Mouse (Mus musculus) G1E (cell line): ENCODE measurements at regions not wholly inside any gene's neighbourhood (a gene's known extent, or its start where the extent isn't known, plus 50 kb on each side); places are given as distances from the start of the nearest gene placed in this dataset.

Experiments used
- ATAC-seq: 2 replicates; pipeline ENCODE4 v1.8.0; 2016; ENCODE audit warnings: mild to moderate bottlenecking; ENCODE audit not compliant: insufficient number of reproducible peaks, poor library complexity, low FRiP score, severe bottlenecking; ENCODE audit errors: extremely low read depth
- DNase-seq: peaks from one replicate; pipeline ENCODE4 v3.0.0; 2012; ENCODE audit warnings: low spot score
- H3K27me3 ChIP-seq: 2 replicates; pipeline ENCODE4 v1.6.1; 2012; ENCODE audit warnings: mild to moderate bottlenecking, low read length, inconsistent platforms; ENCODE audit not compliant: insufficient read depth
- H3K36me3 ChIP-seq: replicated peaks from 2 replicates; pipeline ENCODE3; 2012; ENCODE audit warnings: mild to moderate bottlenecking, inconsistent platforms
- H3K4me1 ChIP-seq: 2 replicates; pipeline ENCODE4 v1.6.1; 2012; ENCODE audit warnings: low read depth, low read length, inconsistent platforms, mixed read lengths; ENCODE audit not compliant: insufficient read depth
- H3K4me3 ChIP-seq: 2 replicates; pipeline ENCODE4 v1.5.1; 2012; ENCODE audit warnings: low read depth, mild to moderate bottlenecking, inconsistent platforms, low read length, moderate library complexity, mixed read lengths
- H3K9me3 ChIP-seq: replicated peaks from 2 replicates; pipeline ENCODE4 v1.6.1; 2012; ENCODE audit warnings: inconsistent platforms
- CTCF ChIP-seq: IDR thresholded peaks from 2 replicates; pipeline ENCODE4 v1.5.1; 2012; ENCODE audit warnings: low read depth, low read length, inconsistent platforms, mixed read lengths
- GATA1 ChIP-seq: IDR thresholded peaks from 2 replicates; pipeline ENCODE4 v1.6.1; 2012; ENCODE audit warnings: borderline replicate concordance, low read length, inconsistent platforms, mixed read lengths
- GATA2 ChIP-seq: IDR thresholded peaks from 2 replicates; pipeline ENCODE4 v1.6.1; 2012; ENCODE audit warnings: low read depth, low read length, inconsistent platforms, borderline replicate concordance
- POLR2AphosphoS5 ChIP-seq: IDR thresholded peaks from 2 replicates; pipeline ENCODE4 v1.6.1; 2012; ENCODE audit warnings: low read depth, low read length, inconsistent platforms; ENCODE audit not compliant: insufficient replicate concordance
- TAL1 ChIP-seq: conservative IDR thresholded peaks from 2 replicates; pipeline ENCODE4 v1.6.1; 2012; ENCODE audit warnings: low read depth, low read length, inconsistent platforms, mixed read lengths

DNA sequence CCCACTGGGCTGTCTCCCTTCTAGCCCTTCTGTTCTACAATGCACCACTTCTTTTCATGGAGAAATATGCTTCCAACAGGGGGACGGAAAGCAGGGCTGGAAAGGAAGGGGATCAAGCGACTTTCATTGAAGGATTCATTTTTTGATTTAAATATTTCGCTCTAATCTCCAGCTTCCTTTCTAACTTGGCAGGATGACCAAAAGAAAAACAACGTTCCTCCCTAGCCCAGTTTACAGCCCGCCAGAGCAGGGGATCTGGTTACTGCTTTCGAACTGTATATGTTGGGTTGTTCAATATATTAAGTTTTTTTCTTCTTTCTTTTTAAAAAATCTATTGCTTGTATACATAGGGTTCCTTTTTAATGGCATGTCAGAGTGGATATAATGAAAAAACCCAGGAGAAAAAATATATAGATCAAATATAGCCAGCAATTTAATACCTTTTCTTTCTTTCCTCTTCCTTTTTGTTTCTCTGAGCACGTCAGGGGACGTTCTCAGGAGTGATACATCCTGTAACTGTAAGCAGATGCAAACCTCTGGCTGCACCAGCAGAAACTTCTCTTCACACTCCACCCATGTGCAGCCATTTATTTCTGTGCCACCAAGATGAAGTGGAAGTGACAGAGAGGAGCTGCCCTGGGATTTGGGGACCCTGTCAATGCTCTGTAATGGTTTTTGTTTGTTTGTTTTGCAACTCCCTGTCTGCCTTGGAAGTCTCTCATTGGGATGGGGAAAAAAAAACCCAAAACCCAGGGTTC lies 406.7 kb downstream of the Ccdc171 start:
- no peak for TF ChIP-seq GATA2
- no peak for TF ChIP-seq TAL1
- TF ChIP-seq CTCF: no peak
- no peak for TF ChIP-seq POLR2AphosphoS5
- no peak for TF ChIP-seq GATA1
- no peak for DNase-seq
- Histone ChIP-seq H3K36me3 (no peaks in the 10 kb centered on the region), H3K4me3 (no peak overlapping the region), H3K9me3 (peaks cover 56% of the 10 kb centered on the region), H3K4me1 (no peaks in the 10 kb centered on the region), H3K27me3 (no peaks in the 10 kb centered on the region)
- no peak for ATAC-seq

DNA sequence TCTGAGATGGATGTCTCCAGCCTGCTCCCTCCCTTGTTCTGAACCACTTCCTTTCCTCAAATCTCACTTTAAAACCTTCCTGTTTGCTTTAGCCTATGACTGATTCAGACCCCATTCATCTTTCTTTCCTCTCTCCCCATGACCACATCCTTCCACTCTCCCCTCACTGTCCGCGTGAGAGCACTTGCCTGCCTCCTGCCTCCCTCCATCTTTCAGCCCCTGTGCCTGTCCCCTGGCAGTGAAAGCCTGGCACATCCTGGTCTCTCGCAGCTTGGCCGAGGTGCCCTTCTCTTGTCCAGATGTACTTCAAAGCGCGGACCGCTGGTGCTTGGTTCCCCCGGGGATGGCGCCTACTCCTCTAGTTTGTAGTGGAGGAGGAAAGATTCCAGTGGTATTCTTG lies 416.3 kb downstream of the Ccdc171 start:
- ATAC-seq (no peak), DNase-seq (no peak)
- Histone ChIP-seq H3K27me3 (no peaks in the 10 kb centered on the region), H3K4me3 (no peak overlapping the region; the same call in 1 of the 2 replicates), H3K9me3 (peaks cover 57% of the 10 kb centered on the region), H3K36me3 (no peaks in the 10 kb centered on the region), H3K4me1 (no peaks in the 10 kb centered on the region)
- TF ChIP-seq TAL1: no peak
- no peak for TF ChIP-seq GATA2
- no peak for TF ChIP-seq POLR2AphosphoS5
- no peak for TF ChIP-seq GATA1
- TF ChIP-seq CTCF: no peak

DNA sequence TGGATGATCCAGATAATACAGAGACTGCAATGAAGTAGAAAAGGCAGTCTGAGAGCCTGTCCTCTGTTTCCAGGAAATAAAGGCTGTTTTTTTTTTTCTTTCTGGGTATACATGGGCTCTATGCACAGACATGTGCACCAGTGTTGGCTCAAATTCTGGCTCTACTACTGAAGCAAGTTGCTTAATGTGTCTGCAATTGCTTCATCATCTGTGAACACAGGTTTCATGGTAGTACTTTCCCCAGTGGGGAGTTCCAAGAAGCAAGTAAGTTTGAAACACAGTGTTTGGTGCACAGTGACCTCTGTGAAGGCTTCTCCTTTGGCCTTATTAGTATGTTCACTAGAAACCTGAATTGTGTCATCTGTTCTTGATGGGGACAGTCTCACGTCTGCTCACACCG lies 424.3 kb downstream of the Ccdc171 start:
- H3K4me3 ChIP-seq: no peak overlapping the region
- H3K9me3 ChIP-seq: peaks cover 58% of the 10 kb centered on the region
- no peaks in the 10 kb centered on the region for H3K36me3 ChIP-seq
- H3K4me1 ChIP-seq: no peaks in the 10 kb centered on the region
- DNase-seq (no peak), ATAC-seq (no peak)
- TF ChIP-seq GATA2: no peak
- no peaks in the 10 kb centered on the region for H3K27me3 ChIP-seq

DNA sequence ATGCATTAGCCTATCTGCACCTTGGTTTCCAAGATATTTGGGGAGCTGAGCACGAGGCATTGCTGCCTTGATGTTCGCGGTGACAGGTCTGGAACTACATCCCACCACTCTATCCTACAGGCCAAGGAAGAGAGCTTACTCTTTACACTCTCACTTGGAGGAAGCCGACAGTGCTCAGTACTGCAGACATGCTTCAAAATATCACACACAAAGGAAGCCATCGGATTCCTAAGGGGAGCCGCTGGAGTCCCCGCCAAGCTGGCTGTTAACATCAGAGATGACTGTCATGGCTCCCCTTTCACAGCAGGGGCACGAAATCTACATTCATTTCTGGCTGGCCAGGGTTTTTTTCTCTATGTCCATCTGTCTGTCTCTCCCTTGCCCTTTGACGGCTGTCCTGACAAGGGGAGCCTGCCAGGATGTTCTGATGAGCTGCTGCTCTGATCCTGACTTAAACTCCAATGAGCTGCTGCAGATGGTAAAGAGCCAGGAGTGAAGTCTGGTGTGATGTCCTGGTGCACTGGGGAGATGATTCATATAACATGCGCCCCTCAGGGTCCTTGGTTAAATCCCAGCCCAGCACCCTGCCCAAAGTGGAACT lies 425.6 kb downstream of the Ccdc171 start:
- no peak overlapping the region for H3K4me3 ChIP-seq
- no peaks in the 10 kb centered on the region for H3K36me3 ChIP-seq
- no peaks in the 10 kb centered on the region for H3K4me1 ChIP-seq
- ATAC-seq (no peak), DNase-seq (no peak)
- TF ChIP-seq GATA2 (no peak), TAL1 (no peak), POLR2AphosphoS5 (no peak), CTCF (no peak), GATA1 (no peak)
- H3K27me3 ChIP-seq: no peaks in the 10 kb centered on the region
- peaks cover 55% of the 10 kb centered on the region for H3K9me3 ChIP-seq

DNA sequence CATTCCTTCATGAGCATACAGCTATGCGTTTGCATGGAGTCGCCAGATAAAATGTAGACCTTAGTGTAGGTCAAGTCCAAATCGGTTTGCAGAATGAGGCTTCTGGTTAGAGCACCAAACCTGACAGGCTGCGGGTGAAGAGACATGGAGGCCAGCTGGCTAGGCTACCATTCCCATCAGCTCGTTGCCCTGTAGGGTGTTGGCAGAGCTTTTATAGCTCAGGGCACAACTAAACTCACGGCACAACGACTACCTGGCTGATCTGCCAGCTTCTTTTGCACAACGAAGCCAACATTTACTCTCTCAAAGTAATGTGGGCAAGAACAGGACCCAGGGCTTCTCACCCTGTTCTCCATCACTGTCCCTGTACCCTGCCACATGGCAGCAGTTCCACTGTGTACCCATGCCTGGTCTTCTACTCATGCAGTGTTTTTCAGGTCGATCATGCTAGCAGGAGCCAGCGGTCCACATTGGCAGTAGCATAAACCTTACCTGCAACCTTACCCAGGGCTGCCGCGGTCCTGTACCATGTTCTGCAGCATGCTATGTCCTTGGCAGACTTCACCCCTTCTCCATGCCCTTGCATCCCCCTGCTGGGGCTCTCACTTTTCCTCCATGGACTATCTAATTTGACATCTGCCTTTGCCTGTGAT lies 431.0 kb downstream of the Ccdc171 start:
- Histone ChIP-seq H3K36me3 (no peaks in the 10 kb centered on the region), H3K9me3 (peaks cover 36% of the 10 kb centered on the region), H3K4me3 (no peak overlapping the region), H3K27me3 (no peaks in the 10 kb centered on the region), H3K4me1 (no peaks in the 10 kb centered on the region)
- no peak for TF ChIP-seq GATA1
- no peak for TF ChIP-seq GATA2
- no peak for TF ChIP-seq CTCF
- TF ChIP-seq TAL1: no peak
- TF ChIP-seq POLR2AphosphoS5: no peak
- no peak for DNase-seq
- ATAC-seq: 0 out of 2 replicates have a peak, but pooled peaks have one; percentile 22

DNA sequence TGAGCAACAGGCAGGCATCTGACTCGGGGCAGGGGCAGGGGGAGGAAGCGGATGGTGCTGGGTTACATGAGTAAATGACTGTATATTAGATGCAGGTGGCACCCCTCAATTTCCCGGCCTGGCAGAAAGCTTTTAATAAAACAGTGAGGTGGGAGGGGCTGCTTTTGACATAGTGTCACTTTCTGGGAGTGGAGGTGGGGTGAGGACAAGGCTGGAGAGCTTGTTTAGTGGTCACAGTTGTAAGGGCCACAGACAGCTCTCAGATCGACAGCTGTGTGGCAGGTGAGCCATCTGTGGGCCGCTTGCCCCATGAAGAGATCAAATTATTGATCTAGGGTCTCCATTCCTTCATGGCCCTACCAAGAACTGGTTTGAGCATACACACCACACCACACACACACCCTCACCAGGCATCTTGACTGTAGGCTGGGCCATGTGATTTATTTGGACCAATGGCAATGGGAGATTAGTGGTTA lies 431.9 kb downstream of the Ccdc171 start:
- Histone ChIP-seq H3K9me3 (peaks cover 28% of the 10 kb centered on the region), H3K27me3 (no peaks in the 10 kb centered on the region), H3K36me3 (no peaks in the 10 kb centered on the region), H3K4me1 (no peaks in the 10 kb centered on the region), H3K4me3 (no peak overlapping the region)
- no peak for TF ChIP-seq GATA2
- no peak for TF ChIP-seq CTCF
- TF ChIP-seq GATA1: no peak
- no peak for TF ChIP-seq POLR2AphosphoS5
- TF ChIP-seq TAL1: no peak
- ATAC-seq: no peak
- DNase-seq: no peak
